Mouse (Mus musculus) heart, postnatal 0 days (tissue): ENCODE measurements around the gene Isg20. TPM values are rescaled to one million over a fixed set of nuclear protein-coding genes. Genes with fewer than 3 reads are reported as not detected.
A peak's percentile ranks its signal among the peaks of the same experiment; 100 is the strongest.

Experiments
- ATAC-seq: fragments of 200-750 bp; cut with Nextera tagmentation; 2 replicates; pipeline ENCODE4 v1.8.0; 2017; ENCODE audit warnings: low read depth, moderate number of reproducible peaks, moderate library complexity; ENCODE audit not compliant: insufficient read depth
- DNase-seq: peaks from one replicate; pipeline ENCODE4 v3.0.0-alpha.2; 2016; ENCODE audit warnings: low spot score
- H3K27ac ChIP-seq: fragments of 300-500 bp; sonication (generic); 2 replicates; pipeline ENCODE4 v1.5.1; 2014; ENCODE audit warnings: low read depth, mild to moderate bottlenecking
- H3K27me3 ChIP-seq: fragments of 300-500 bp; sonication (generic); 2 replicates; pipeline ENCODE4 v1.6.1; 2014; ENCODE audit warnings: low read length, mixed read lengths; ENCODE audit not compliant: control insufficient read depth, insufficient read depth
- H3K36me3 ChIP-seq: fragments of 300-500 bp; sonication (generic); replicated peaks from 2 replicates; pipeline ENCODE4 v1.6.1; 2014; ENCODE audit warnings: low read length, mixed read lengths; ENCODE audit not compliant: control insufficient read depth, insufficient read depth
- H3K4me1 ChIP-seq: fragments of 300-500 bp; sonication (generic); 2 replicates; pipeline ENCODE4 v1.6.1; 2014; ENCODE audit warnings: antibody characterized with exemption; ENCODE audit not compliant: control insufficient read depth, insufficient read depth
- H3K4me2 ChIP-seq: fragments of 300-500 bp; sonication (generic); 2 replicates; pipeline ENCODE4 v1.6.1; 2014; ENCODE audit warnings: low read depth, mild to moderate bottlenecking, low read length, moderate library complexity
- H3K4me3 ChIP-seq: fragments of 300-500 bp; sonication (generic); 2 replicates; pipeline ENCODE4 v1.5.1; 2014; ENCODE audit warnings: low read depth, low read length
- H3K9ac ChIP-seq: fragments of 300-500 bp; sonication (generic); replicated peaks from 2 replicates; pipeline ENCODE4 v1.6.1; 2014; ENCODE audit warnings: low read depth, low read length, mixed read lengths
- H3K9me3 ChIP-seq: fragments of 300-500 bp; sonication (generic); replicated peaks from 2 replicates; pipeline ENCODE4 v1.6.1; 2016; ENCODE audit warnings: low read length; ENCODE audit not compliant: control insufficient read depth
- CTCF ChIP-seq: IDR thresholded peaks from 2 replicates; pipeline ENCODE4 v1.5.1; 2016; ENCODE audit warnings: antibody characterized with exemption, control low read depth, low read depth
- EP300 ChIP-seq: IDR thresholded peaks from 2 replicates; pipeline ENCODE4 v1.6.1; 2016; ENCODE audit warnings: antibody characterized with exemption, low read depth
- WGBS: fragments of 180-500 bp; shearing (Covaris S2); extraction: QIAGEN DNeasy Blood & Tissue Kit; methylation state at CpG from one replicate; pipeline ENCODE4 v1.1.7; 2014; 5-methylcytosine and 5-hydroxymethylcytosine counted together
- polyA plus RNA-seq: library from polyadenylated mRNA; unstranded; fragments of >200 nt; fragmentation: Nextera tagmentation; extraction: Ambion mirVana; gene quantifications from 2 replicates; pipeline ENCODE4 v1.2.1, GENCODE M21; 2015
- total RNA-seq: library from RNA; depleted of rRNA; stranded (reverse); fragments of >200 nt; gene quantifications from 2 replicates; pipeline ENCODE4 v1.2.3, GENCODE M21; 2014; ENCODE audit warnings: low replicate concordance

The Isg20 gene
- total and polyA plus RNA-seq, 2 experiments from 2014 or later: 0.31 to 5.2 TPM

GRCm38 (mm10) chr7:78872366-78872765 is 40.9 kb upstream of the Isg20 start:
- no peaks in the 10 kb centered on the region for H3K27me3 ChIP-seq
- H3K36me3 ChIP-seq: no peaks in the 10 kb centered on the region
- no peak overlapping the region for H3K27ac ChIP-seq
- no peaks in the 10 kb centered on the region for H3K4me1 ChIP-seq
- no peak overlapping the region for H3K4me2 ChIP-seq
- ATAC-seq (no peak), DNase-seq (no peak)
- H3K4me3 ChIP-seq: no peak overlapping the region
- no peak overlapping the region for H3K9ac ChIP-seq
- no peaks in the 10 kb centered on the region for H3K9me3 ChIP-seq
- no peak for TF ChIP-seq EP300
- TF ChIP-seq CTCF: no peak
- WGBS: 73% methylated on average over 6 of the region's 6 CpGs

GRCm38 (mm10) chr7:78872831-78873230 is 40.4 kb upstream of the Isg20 start:
- 59% methylated on average over 5 of the region's 5 CpGs for WGBS
- DNase-seq (no peak), ATAC-seq (no peak)
- Histone ChIP-seq H3K36me3 (no peaks in the 10 kb centered on the region), H3K9me3 (no peaks in the 10 kb centered on the region), H3K9ac (no peak overlapping the region), H3K4me1 (no peaks in the 10 kb centered on the region), H3K27ac (no peak overlapping the region), H3K4me2 (no peak overlapping the region), H3K27me3 (no peaks in the 10 kb centered on the region), H3K4me3 (no peak overlapping the region)
- TF ChIP-seq CTCF (no peak), EP300 (no peak)

- no peak for ATAC-seq
Measured at GRCm38 (mm10) chr7:78881607-78882468, 31.4 kb upstream of the Isg20 start.

GRCm38 (mm10) chr7:78882469-78882837 is 30.8 kb upstream of the Isg20 start:
- DNase-seq (no peak), ATAC-seq (no peak)
- Histone ChIP-seq H3K4me1 (no peaks in the 10 kb centered on the region), H3K36me3 (no peaks in the 10 kb centered on the region), H3K9me3 (no peaks in the 10 kb centered on the region), H3K27me3 (peaks cover 76% of the 10 kb centered on the region), H3K4me3 (0 out of 2 replicates have a peak overlapping the region, but pooled peaks have one; percentile 1), H3K4me2 (peak overlapping the region; percentile 12; the same call in 1 of the 2 replicates), H3K9ac (no peak overlapping the region), H3K27ac (no peak overlapping the region)
- TF ChIP-seq EP300: no peak
- no peak for TF ChIP-seq CTCF
- WGBS: 4% methylated on average over 22 of the region's 23 CpGs

More at GRCm38 (mm10) chr7:78881607-78882468, 31.4 kb upstream of the Isg20 start:
- TF ChIP-seq CTCF: no peak
- TF ChIP-seq EP300: no peak
- no peak overlapping the region for H3K9ac ChIP-seq
- H3K36me3 ChIP-seq: no peaks in the 10 kb centered on the region
- H3K4me2 ChIP-seq: no peak overlapping the region; the same call in 1 of the 2 replicates
- H3K4me3 ChIP-seq: 0 out of 2 replicates have a peak overlapping the region, but pooled peaks have one; percentile 1
- no peaks in the 10 kb centered on the region for H3K4me1 ChIP-seq
- no peak for DNase-seq
- peaks cover 70% of the 10 kb centered on the region for H3K27me3 ChIP-seq
- whole genome bisulfite sequencing: 24% methylated on average over 15 of the region's 16 CpGs
- H3K27ac ChIP-seq: no peak overlapping the region
- H3K9me3 ChIP-seq: no peaks in the 10 kb centered on the region

- Histone ChIP-seq H3K4me1 (no peaks in the 10 kb centered on the region), H3K27ac (no peak overlapping the region), H3K4me2 (no peak overlapping the region; the same call in 1 of the 2 replicates), H3K36me3 (no peaks in the 10 kb centered on the region), H3K27me3 (peaks cover 82% of the 10 kb centered on the region), H3K9me3 (no peaks in the 10 kb centered on the region), H3K9ac (no peak overlapping the region), H3K4me3 (0 out of 2 replicates have a peak overlapping the region, but pooled peaks have one; percentile 1)
- ATAC-seq: no peak
- TF ChIP-seq CTCF: no peak
- TF ChIP-seq EP300: no peak
- no peak for DNase-seq
- WGBS: 4% methylated on average over 34 of the region's 34 CpGs
Measured at GRCm38 (mm10) chr7:78883016-78883725, 30.1 kb upstream of the Isg20 start.
